Mouse (Mus musculus): ENCODE measurements around the gene S100a16. TPM values are rescaled to one million over a fixed set of nuclear protein-coding genes. Genes with fewer than 3 reads are reported as not detected.

The S100a16 gene
- total RNA-seq, 2 experiments from 2014 or later: 52.3 to 61.9 TPM

DNA sequence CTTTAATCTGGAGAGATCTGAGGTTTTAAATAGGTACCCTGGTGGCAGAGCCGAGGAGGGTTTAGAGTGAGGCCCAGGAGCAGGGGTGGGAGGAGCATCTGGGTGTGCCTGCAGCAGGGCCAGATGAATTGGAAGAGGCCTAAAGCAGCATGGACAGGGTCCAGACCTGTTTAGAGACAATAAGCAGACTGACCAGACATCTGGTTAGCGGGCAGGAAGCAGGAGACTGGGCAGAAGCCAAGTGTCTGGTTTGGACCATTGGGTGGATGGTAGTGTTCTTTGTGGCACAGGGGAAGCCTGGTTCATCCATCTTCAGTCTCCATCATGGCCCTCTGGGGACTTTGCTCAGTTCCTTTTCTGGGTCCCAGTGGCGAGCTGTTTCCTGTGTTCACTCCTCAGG, 46.8 kb downstream of the S100a16 start:
- no peak for DNase-seq (ENCODE audit: low spot score in 2 of 2)

- peak; percentile 47 to 60 for DNase-seq (ENCODE audit: low spot score in 2 of 2)
Measured at GRCm38 (mm10) chr3:90585595-90585994, 48.5 kb downstream of the S100a16 start.

GRCm38 (mm10) chr3:90586016-90586643, 49.1 kb downstream of the S100a16 start:
- no peak for DNase-seq (ENCODE audit: low spot score in 2 of 2)

DNA sequence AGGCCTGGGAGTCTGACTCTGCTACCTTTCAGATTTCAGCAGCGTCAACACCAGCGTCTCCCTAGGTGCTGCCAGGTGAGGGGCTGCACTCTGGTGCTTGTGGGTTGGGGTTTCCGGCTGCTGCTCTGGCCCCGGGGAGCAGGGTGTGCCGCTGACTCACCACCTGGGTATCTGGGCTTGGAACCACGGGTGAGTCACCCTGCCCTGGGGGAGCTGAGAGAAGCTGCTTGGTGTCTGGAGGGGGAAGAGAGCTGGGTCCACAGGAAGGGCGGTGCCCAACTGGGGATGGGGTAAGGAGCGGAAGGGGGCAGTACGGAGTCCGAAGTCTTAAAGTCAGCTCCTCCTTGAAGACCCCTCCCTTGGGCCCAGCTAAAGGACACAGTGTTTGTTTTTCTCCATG, 49.9 kb downstream of the S100a16 start:
- DNase-seq (ENCODE audit: low spot score in 2 of 2): peak; percentile 68 to 70

DNA sequence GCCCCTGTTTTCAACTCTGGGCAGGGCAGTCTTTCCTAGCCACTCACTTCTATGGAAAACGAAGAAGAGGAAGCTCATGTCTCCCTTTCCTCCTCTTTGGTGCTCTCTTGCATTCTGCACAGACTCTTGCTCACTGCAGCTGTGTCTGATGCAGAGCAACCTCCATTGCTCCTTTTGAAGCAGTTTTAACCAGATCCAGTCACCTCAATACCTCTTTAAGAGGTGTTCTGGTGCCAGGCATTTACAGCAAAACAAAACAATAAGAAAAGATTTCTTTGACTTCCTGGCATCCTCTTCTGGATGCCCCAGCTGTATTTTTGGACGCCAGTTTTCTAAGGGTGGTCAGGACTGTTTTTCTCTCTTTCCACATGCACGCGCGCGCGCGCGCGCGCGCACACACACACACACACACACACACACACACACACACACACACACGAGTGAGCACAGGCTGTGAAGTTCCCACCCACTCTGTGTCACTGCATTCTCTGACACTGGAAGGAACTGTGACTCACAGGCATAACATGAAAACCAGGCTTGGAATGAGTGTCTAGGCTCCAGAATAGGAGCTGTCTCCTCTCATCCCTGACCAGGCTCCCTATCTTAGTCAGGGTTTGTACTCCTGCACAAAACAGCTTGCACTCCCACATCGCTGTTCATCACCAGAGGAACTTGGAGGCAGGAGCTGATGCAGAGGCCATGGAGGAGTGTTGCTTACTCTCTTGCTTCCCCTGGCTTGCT, 50.5 kb downstream of the S100a16 start:
- no peak for DNase-seq (ENCODE audit: low spot score in 2 of 2)

DNA sequence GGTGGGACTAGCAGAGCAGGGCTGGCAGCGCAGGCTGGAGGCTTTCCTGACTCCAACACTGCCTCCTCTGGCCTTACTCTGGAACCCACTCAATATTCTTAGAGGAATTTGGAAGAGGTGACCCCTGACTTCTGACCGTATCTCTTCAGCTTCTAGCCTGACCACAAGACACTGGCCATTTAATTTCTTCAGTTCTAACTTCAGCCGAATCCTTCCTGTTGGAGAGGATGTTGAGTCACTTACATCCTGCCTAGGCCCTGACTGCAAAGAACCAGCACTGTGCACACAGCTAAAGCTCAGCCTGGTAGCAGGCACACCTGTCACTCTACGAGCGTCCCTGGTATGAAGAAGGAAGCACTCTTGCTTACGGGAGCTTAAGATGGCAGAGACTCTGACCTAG, 52.3 kb downstream of the S100a16 start:
- no peak for DNase-seq (ENCODE audit: low spot score in 2 of 2)

DNA sequence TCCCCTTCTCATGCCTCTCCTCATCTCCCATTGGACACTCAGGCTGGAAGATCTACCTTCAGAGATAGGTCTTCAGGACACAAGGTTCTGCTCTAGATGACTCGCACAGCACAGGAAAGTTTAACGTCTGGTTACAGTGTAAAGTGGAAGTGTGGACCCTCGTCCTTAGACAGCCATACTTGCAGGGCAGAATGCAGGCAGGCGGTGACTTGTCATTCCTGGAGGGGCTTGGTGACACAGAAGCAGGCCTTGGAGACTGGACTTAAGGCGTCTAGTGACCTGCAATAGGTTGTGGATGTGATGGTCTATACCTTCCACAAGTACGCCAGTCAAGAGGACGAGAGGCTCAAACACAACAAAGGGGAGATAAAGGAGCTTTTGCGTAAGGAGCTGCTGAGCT, 52.9 kb downstream of the S100a16 start, which contains the start of gene S100a2:
S100a2 (plus strand) TSS at position 301 of the 400 bp plus-strand sequence.
- no peak for DNase-seq (ENCODE audit: low spot score in 2 of 2)

Other genes starting within 250 kb of the S100a16 start
- 10 to 100 TPM; 50.0 to 64.5 TPM for gene Gatad2b, start 244.1 kb upstream of the S100a16 start, total RNA-seq (2021)
- 100 to 1,000 TPM; 102 to 110 TPM for gene Slc27a3, start 147.3 kb upstream of the S100a16 start, total RNA-seq (2021)
- 10 to 100 TPM; 71.1 to 98.9 TPM for gene Ints3, start 103.6 kb upstream of the S100a16 start, total RNA-seq (2021)
- gene Npr1, start 71.4 kb upstream of the S100a16 start, total RNA-seq (2021): 100 to 1,000 TPM; 241 to 269 TPM
- 10 to 100 TPM; 49.3 to 53.1 TPM for gene Ilf2, start 61.1 kb upstream of the S100a16 start, total RNA-seq (2021)
- 10 to 100 TPM; 57.3 to 59.8 TPM for gene Snapin, start 46.2 kb upstream of the S100a16 start, total RNA-seq (2021)
- gene Chtop, start 27.8 kb upstream of the S100a16 start, total RNA-seq (2021): 100 to 1,000 TPM; 112 to 115 TPM
- 100 to 1,000 TPM; 141 to 298 TPM for gene S100a1, start 22.9 kb upstream of the S100a16 start, total RNA-seq (2021)
- 10 to 100 TPM; 33.3 to 49.1 TPM for gene S100a13, start 22.8 kb upstream of the S100a16 start, total RNA-seq (2021)
- under 1 TPM in 1 of 2 experiments, not detected in 1; 0.58 TPM for gene S100a14, start 10.4 kb upstream of the S100a16 start, total RNA-seq (2021)
- gene S100a3, start 23.3 kb downstream of the S100a16 start, total RNA-seq (2021): not detected
- not detected for gene S100a2, start 53.0 kb downstream of the S100a16 start, total RNA-seq (2021)
- gene Gm42674, start 64.7 kb downstream of the S100a16 start, total RNA-seq (2021): not detected
- gene S100a4, start 66.5 kb downstream of the S100a16 start, total RNA-seq (2021): 10 to 100 TPM in 1 of 2 experiments, 1 to 10 TPM in 1; 5.1 to 14.9 TPM
- not detected for gene S100a5, start 71.3 kb downstream of the S100a16 start, total RNA-seq (2021)
- gene S100a6, start 75.6 kb downstream of the S100a16 start, total RNA-seq (2021): 100 to 1,000 TPM in 1 of 2 experiments, 10 to 100 TPM in 1; 40.3 to 108 TPM
- gene S100a7a, start 116.8 kb downstream of the S100a16 start, total RNA-seq (2021): under 1 TPM; 0.23 to 0.54 TPM
- not detected for gene S100a8, start 131.7 kb downstream of the S100a16 start, total RNA-seq (2021)
- not detected for gene S100a9, start 158.5 kb downstream of the S100a16 start, total RNA-seq (2021)
- gene Pglyrp4, start 189.7 kb downstream of the S100a16 start, total RNA-seq (2021): not detected
- gene Gm5849, start 240.6 kb downstream of the S100a16 start, total RNA-seq (2021): not detected

All from adrenal gland, adult 18-20 months (tissue).